Mouse (Mus musculus) lung, postnatal 0 days (tissue): ENCODE measurements around the gene Gm9999.

Source experiments
- CTCF ChIP-seq: IDR thresholded peaks from 2 replicates; pipeline ENCODE4 v1.5.1; 2016; ENCODE audit warnings: antibody characterized with exemption, mild to moderate bottlenecking
- EP300 ChIP-seq: IDR thresholded peaks from 2 replicates; pipeline ENCODE4 v1.6.1; 2016; ENCODE audit warnings: antibody characterized with exemption, mild to moderate bottlenecking, control low read depth

- TF ChIP-seq CTCF (peak; percentile 59), EP300 (no peak)
Measured at GRCm38 (mm10) chr7:46957831-46958691, 25.3 kb upstream of the Gm9999 start, which contains the start of gene Uevld.
